Mouse (Mus musculus) kidney, adult 2 months (tissue): ENCODE data around the gene Agbl4.

Source experiments
- CTCF ChIP-seq: fragments of 200-500 bp; conservative IDR thresholded peaks from 2 replicates; pipeline ENCODE4 v1.5.1; 2011; ENCODE audit warnings: low read depth, mild to moderate bottlenecking, control low read depth, low read length, moderate library complexity, mixed read lengths; ENCODE audit not compliant: insufficient read depth, insufficient read length
- POLR2A ChIP-seq: fragments of 200-500 bp; IDR thresholded peaks from one replicate; pipeline ENCODE4 v1.6.1; 2011; ENCODE audit warnings: low read depth, low read length, control low read depth

DNA sequence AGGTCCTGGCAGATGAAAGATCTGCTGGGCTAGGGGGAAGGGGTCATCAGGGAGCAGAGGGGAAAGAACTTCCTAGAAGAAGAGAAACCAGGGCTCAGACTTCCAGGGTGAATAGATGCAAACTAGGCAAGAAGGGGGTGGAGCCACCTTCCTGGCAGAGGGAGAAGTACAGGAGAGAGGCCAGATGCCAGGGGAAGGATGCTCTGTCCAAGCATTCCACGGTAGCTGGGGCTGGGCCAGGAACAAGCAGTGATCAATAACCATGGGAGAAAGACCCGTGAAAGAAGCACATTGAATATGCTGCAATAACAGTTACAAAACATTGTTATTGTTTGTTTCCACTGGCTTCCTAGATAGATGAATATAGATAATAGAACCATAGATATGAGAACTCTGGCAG, 1224.4 kb downstream of the Agbl4 start:
- no peak for TF ChIP-seq CTCF
- no peak for TF ChIP-seq POLR2A
